Mouse (Mus musculus) B cell, adult 67 days (primary cell): ENCODE measurements around the gene Tent5a. TPM values are rescaled to one million over a fixed set of nuclear protein-coding genes. Genes with fewer than 3 reads are reported as not detected.

Source experiments
- total RNA-seq, 2 experiments: library from RNA; stranded (reverse); gene quantifications; 4 replicates each; pipeline ENCODE4 v1.2.4; 2023

Gene Tent5a
- 10 to 100 TPM; 10.5 to 10.9 TPM for total RNA-seq

DNA sequence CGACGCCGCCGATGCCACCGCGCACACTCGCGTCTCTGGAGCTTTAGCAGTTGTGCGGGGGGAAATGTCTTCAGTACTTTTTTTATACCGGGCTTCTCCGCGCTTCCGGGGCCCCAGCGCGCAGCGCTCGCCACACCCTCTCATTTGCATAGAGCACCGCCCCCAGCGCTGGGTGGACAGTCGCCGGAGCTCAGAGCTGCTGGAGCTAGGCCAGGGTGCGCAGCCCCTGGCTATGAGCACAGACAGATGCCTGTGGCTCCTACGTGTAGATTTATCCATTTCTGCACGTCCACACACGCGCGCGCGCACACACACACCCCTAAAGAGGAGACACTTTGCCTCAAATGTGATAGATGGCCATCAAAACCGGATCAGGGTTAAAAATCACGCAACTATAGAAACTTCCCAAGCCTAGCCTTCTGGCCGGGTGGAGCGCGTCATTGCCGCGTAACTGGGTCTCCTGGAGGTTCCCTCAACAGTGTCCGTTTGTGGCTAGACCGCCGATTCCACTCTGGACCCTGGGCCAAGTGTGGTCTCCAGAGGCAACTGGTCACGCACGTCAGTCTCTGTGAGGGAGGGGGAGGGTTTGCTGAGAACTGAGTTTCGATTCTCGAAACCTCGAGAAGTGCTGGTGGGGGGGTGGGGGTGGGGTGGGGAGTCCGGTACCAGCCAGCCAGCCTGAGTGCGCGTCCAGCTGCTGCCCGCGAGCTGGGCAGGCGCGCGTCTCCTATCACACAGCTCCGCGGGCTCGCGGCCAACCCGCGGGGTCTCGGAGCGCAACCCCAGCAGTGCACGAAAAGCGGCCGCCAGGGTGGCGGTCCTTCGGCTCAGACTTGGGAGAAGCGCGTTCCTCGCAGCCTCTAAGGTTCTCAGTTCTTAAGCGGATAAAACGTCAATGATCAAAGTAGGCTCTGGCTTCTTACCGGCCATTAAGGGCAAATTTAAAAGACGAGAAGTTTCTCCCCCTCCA is at the start of gene Tent5a:
Tent5a (minus strand) TSS at position 107 of the 970 bp plus-strand sequence.

DNA sequence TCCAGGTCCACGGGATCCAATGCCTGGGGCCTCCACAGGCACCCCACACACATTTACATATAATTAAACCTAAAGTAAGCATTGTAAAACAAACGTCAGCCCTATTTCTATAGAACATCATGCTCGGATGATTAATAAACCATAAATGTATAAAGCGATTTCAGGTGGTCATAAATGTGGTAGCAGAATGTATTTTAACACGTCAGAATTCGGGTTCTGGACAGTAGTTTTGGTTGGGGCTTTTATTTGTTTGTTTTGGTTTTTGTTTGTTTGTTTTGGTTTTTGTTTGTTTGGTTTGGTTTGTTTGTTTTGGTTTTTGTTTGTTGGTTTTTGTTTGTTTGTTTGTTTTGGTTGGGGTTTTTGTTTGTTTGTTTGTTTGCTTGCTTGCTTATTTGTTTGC is 14.7 kb downstream of the Tent5a start, which contains the start of gene Gm11114:
Gm11114 (plus strand) TSS at position 301 of the 400 bp plus-strand sequence.

Other genes starting within 250 kb of the Tent5a start
- gene Gm11114, start 14.6 kb downstream of the Tent5a start, total RNA-seq: not detected